Mouse (Mus musculus) CH12.LX (cell line): Measurements from ENCODE around the gene Syt12.

Experiments
- CHD2 ChIP-seq: IDR thresholded peaks from 2 replicates; pipeline ENCODE4 v1.6.1; 2011; ENCODE audit warnings: low read length, improper control_type of control experiment
- CTCF ChIP-seq, 2 experiments: IDR thresholded peaks in 1 of 2; conservative IDR thresholded peaks in 1 of 2; 2 replicates each; pipeline ENCODE4 v1.5.1; 2011 to 2012; ENCODE audit warnings: low read depth in 2 of 2, low read length in 2 of 2, improper control_type of control experiment in 1 of 2, inconsistent platforms in 1 of 2, mild to moderate bottlenecking in 1 of 2, moderate library complexity in 1 of 2
- KAT2A ChIP-seq: IDR thresholded peaks from 2 replicates; pipeline ENCODE4 v1.6.1; 2012; ENCODE audit warnings: low read length, improper control_type of control experiment, inconsistent platforms; ENCODE audit not compliant: insufficient replicate concordance
- MXI1 ChIP-seq: IDR thresholded peaks from 2 replicates; pipeline ENCODE4 v1.6.1; 2011; ENCODE audit warnings: mild to moderate bottlenecking, low read depth, low read length, improper control_type of control experiment
- POLR2A ChIP-seq: IDR thresholded peaks from 2 replicates; pipeline ENCODE4 v1.6.1; 2011; ENCODE audit warnings: low read depth, mild to moderate bottlenecking, improper control_type of control experiment, low read length
- SIN3A ChIP-seq: IDR thresholded peaks from 2 replicates; pipeline ENCODE4 v1.6.1; 2012; ENCODE audit warnings: low read length, improper control_type of control experiment, inconsistent platforms
- ZC3H11A ChIP-seq: IDR thresholded peaks from 2 replicates; pipeline ENCODE4 v1.6.1; 2012; ENCODE audit warnings: low read depth, mild to moderate bottlenecking, inconsistent platforms, low read length, improper control_type of control experiment
- ZKSCAN1 ChIP-seq: IDR thresholded peaks from 2 replicates; pipeline ENCODE4 v1.6.1; 2012; ENCODE audit warnings: low read depth, inconsistent platforms, low read length, improper control_type of control experiment, borderline replicate concordance

GRCm38 (mm10) chr19:4419711-4420110, 57.5 kb downstream of the Syt12 start:
- no peak for TF ChIP-seq SIN3A
- no peak for TF ChIP-seq CTCF (conservative IDR thresholded peaks at IDR 0.05 in 1 of 2, IDR thresholded peaks at IDR 0.05 in 1 of 2; ENCODE audit: low read depth in 2 of 2, low read length in 2 of 2)
- TF ChIP-seq POLR2A = no peak
- no peak for TF ChIP-seq KAT2A
- no peak for TF ChIP-seq ZC3H11A
- TF ChIP-seq MXI1 = no peak
- no peak for TF ChIP-seq CHD2
- TF ChIP-seq ZKSCAN1 = no peak
